Mouse (Mus musculus): Measurements from ENCODE around the gene Sf3a1. TPM values are rescaled to one million over a fixed set of nuclear protein-coding genes. Genes with fewer than 3 reads are reported as not detected.
"Not testable (repeated sequence)": the region's sequence is repeated elsewhere in the genome, so short reads cannot be mapped to it uniquely, and the experiment has no call there.

The Sf3a1 gene
- 83.3 and 85.2 TPM in 2 replicates for polyA plus RNA-seq (2016; fragmentation: Nextera tagmentation; extraction: Ambion mirVana)

GRCm38 (mm10) chr11:4159808-4160708 lies at the start of gene Sf3a1, which contains the start of gene Ccdc157:
TSS of gene Sf3a1 (plus strand) at chr11:4160350.
TSS of gene Ccdc157 (minus strand) at chr11:4160293.
- Histone ChIP-seq H3K9me3 (no peaks in the 10 kb centered on the region), H3K27ac (replicated peaks) (peak within 1 kb of the TSS; percentile 83), H3K27me3 (no peaks in the 10 kb centered on the region), H3K4me2 (replicated peaks) (peak within 1 kb of the TSS; percentile 98), H3K9ac (replicated peaks) (peak within 1 kb of the TSS; percentile 69), H3K36me3 (peaks cover 40% of the 10 kb centered on the region), H3K4me3 (peak within 1 kb of the TSS; percentile 85), H3K4me1 (peaks cover 32% of the 10 kb centered on the region)
- 1% methylated on average over 53 of the region's 54 CpGs for WGBS
- peak; percentile 97 for ATAC-seq (ENCODE audit: low FRiP score, low read depth)

- 91% methylated on average over 4 of the region's 4 CpGs for WGBS
- Histone ChIP-seq H3K36me3 (peaks cover 4% of the 10 kb centered on the region; the same call in 1 of the 2 replicates), H3K4me2 (replicated peaks) (no peak overlapping the region), H3K4me3 (no peak overlapping the region), H3K4me1 (no peaks in the 10 kb centered on the region), H3K27ac (replicated peaks) (no peak overlapping the region), H3K27me3 (peaks cover 11% of the 10 kb centered on the region; the same call in 1 of the 2 replicates), H3K9ac (replicated peaks) (no peak overlapping the region), H3K9me3 (no peaks in the 10 kb centered on the region)
- ATAC-seq (ENCODE audit: low FRiP score, low read depth), result no peak
These were observed 48.1 kb upstream of the Sf3a1 start for GRCm38 (mm10) chr11:4112033-4112432.

GRCm38 (mm10) chr11:4112861-4113260 lies 47.3 kb upstream of the Sf3a1 start:
- WGBS, result 88% methylated on average over 6 of the region's 6 CpGs
- Histone ChIP-seq H3K4me3 (no peak overlapping the region), H3K4me2 (replicated peaks) (no peak overlapping the region), H3K36me3 (peaks cover 4% of the 10 kb centered on the region; the same call in 1 of the 2 replicates), H3K27ac (replicated peaks) (no peak overlapping the region), H3K4me1 (peaks cover 6% of the 10 kb centered on the region), H3K27me3 (peaks cover 19% of the 10 kb centered on the region), H3K9ac (replicated peaks) (no peak overlapping the region), H3K9me3 (no peaks in the 10 kb centered on the region)
- no peak for ATAC-seq (ENCODE audit: low FRiP score, low read depth)

- ATAC-seq (ENCODE audit: low FRiP score, low read depth), result no peak
- Histone ChIP-seq H3K36me3 (peaks cover 4% of the 10 kb centered on the region; the same call in 1 of the 2 replicates), H3K4me2 (replicated peaks) (no peak overlapping the region), H3K9me3 (no peaks in the 10 kb centered on the region), H3K27ac (replicated peaks) (no peak overlapping the region), H3K4me1 (peaks cover 12% of the 10 kb centered on the region), H3K4me3 (no peak overlapping the region), H3K9ac (replicated peaks) (no peak overlapping the region), H3K27me3 (peaks cover 26% of the 10 kb centered on the region)
- 79% methylated on average over 4 of the region's 4 CpGs for WGBS
These were observed 46.7 kb upstream of the Sf3a1 start for GRCm38 (mm10) chr11:4113496-4113895.

- H3K27me3 ChIP-seq, result peaks cover 28% of the 10 kb centered on the region
- 81% methylated on average over 6 of the region's 6 CpGs for WGBS
- ATAC-seq (ENCODE audit: low FRiP score, low read depth), result no peak
These were observed 46.2 kb upstream of the Sf3a1 start for GRCm38 (mm10) chr11:4113970-4114369.

GRCm38 (mm10) chr11:4114541-4114940 lies 45.6 kb upstream of the Sf3a1 start:
- not testable (repeated sequence) for H3K9ac ChIP-seq (replicated peaks)

More at GRCm38 (mm10) chr11:4113970-4114369, 46.2 kb upstream of the Sf3a1 start:
- Histone ChIP-seq H3K36me3 (peaks cover 4% of the 10 kb centered on the region; the same call in 1 of the 2 replicates), H3K9me3 (no peaks in the 10 kb centered on the region), H3K9ac (replicated peaks) (no peak overlapping the region), H3K27ac (replicated peaks) (no peak overlapping the region), H3K4me2 (replicated peaks) (no peak overlapping the region), H3K4me3 (no peak overlapping the region), H3K4me1 (peaks cover 12% of the 10 kb centered on the region)

GRCm38 (mm10) chr11:4115407-4115806 lies 44.7 kb upstream of the Sf3a1 start:
- peaks cover 12% of the 10 kb centered on the region for H3K4me1 ChIP-seq
- 90% methylated on average over 4 of the region's 4 CpGs for WGBS
- ATAC-seq (ENCODE audit: low FRiP score, low read depth), result no peak

More at GRCm38 (mm10) chr11:4114541-4114940, 45.6 kb upstream of the Sf3a1 start:
- 71% methylated on average over 6 of the region's 6 CpGs for WGBS
- not testable (repeated sequence) for ATAC-seq (ENCODE audit: low FRiP score, low read depth); H3K27ac ChIP-seq (replicated peaks); H3K9me3 ChIP-seq; H3K4me3 ChIP-seq; H3K4me2 ChIP-seq (replicated peaks); H3K36me3 ChIP-seq
- peaks cover 12% of the 10 kb centered on the region for H3K4me1 ChIP-seq
- peaks cover 33% of the 10 kb centered on the region for H3K27me3 ChIP-seq

GRCm38 (mm10) chr11:4116458-4117141 lies 43.5 kb upstream of the Sf3a1 start:
- peaks cover 39% of the 10 kb centered on the region for H3K27me3 ChIP-seq
- no peak overlapping the region for H3K9ac ChIP-seq (replicated peaks)

More at GRCm38 (mm10) chr11:4115407-4115806, 44.7 kb upstream of the Sf3a1 start:
- Histone ChIP-seq H3K4me2 (replicated peaks) (no peak overlapping the region), H3K4me3 (no peak overlapping the region), H3K9me3 (no peaks in the 10 kb centered on the region), H3K27ac (replicated peaks) (no peak overlapping the region), H3K27me3 (peaks cover 39% of the 10 kb centered on the region), H3K9ac (replicated peaks) (no peak overlapping the region), H3K36me3 (peaks cover 4% of the 10 kb centered on the region; the same call in 1 of the 2 replicates)

GRCm38 (mm10) chr11:4117372-4118071 lies 42.6 kb upstream of the Sf3a1 start:
- 38% methylated on average over 3 of the region's 3 CpGs for WGBS
- H3K4me2 ChIP-seq (replicated peaks), result peak overlapping the region; percentile 94
- no peaks in the 10 kb centered on the region for H3K36me3 ChIP-seq
- no peak overlapping the region for H3K27ac ChIP-seq (replicated peaks)
- H3K9me3 ChIP-seq, result no peaks in the 10 kb centered on the region
- peaks cover 12% of the 10 kb centered on the region for H3K4me1 ChIP-seq
- H3K27me3 ChIP-seq, result peaks cover 39% of the 10 kb centered on the region
- H3K9ac ChIP-seq (replicated peaks), result peak overlapping the region; percentile 73; the same call in 1 of the 2 replicates
- H3K4me3 ChIP-seq, result peak overlapping the region; percentile 64
- ATAC-seq (ENCODE audit: low FRiP score, low read depth), result no peak

More at GRCm38 (mm10) chr11:4116458-4117141, 43.5 kb upstream of the Sf3a1 start:
- Histone ChIP-seq H3K9me3 (no peaks in the 10 kb centered on the region), H3K4me1 (peaks cover 12% of the 10 kb centered on the region), H3K36me3 (no peaks in the 10 kb centered on the region), H3K27ac (replicated peaks) (no peak overlapping the region), H3K4me3 (no peak overlapping the region), H3K4me2 (replicated peaks) (no peak overlapping the region)
- ATAC-seq (ENCODE audit: low FRiP score, low read depth), result no peak
- 69% methylated on average over 11 of the region's 11 CpGs for WGBS

GRCm38 (mm10) chr11:4118081-4118921 lies 41.8 kb upstream of the Sf3a1 start:
- Histone ChIP-seq H3K9ac (replicated peaks) (peak overlapping the region; percentile 73), H3K36me3 (no peaks in the 10 kb centered on the region), H3K27me3 (peaks cover 39% of the 10 kb centered on the region), H3K27ac (replicated peaks) (no peak overlapping the region), H3K4me2 (replicated peaks) (peak overlapping the region; percentile 94), H3K9me3 (no peaks in the 10 kb centered on the region), H3K4me3 (peak overlapping the region; percentile 64), H3K4me1 (peaks cover 12% of the 10 kb centered on the region)
- ATAC-seq (ENCODE audit: low FRiP score, low read depth), result peak; percentile 75
- WGBS, result 4% methylated on average over 41 of the region's 41 CpGs

- Histone ChIP-seq H3K4me1 (peaks cover 12% of the 10 kb centered on the region), H3K4me3 (no peak overlapping the region), H3K9me3 (no peaks in the 10 kb centered on the region), H3K27ac (replicated peaks) (no peak overlapping the region), H3K4me2 (replicated peaks) (no peak overlapping the region), H3K27me3 (peaks cover 39% of the 10 kb centered on the region), H3K36me3 (no peaks in the 10 kb centered on the region), H3K9ac (replicated peaks) (no peak overlapping the region)
- ATAC-seq (ENCODE audit: low FRiP score, low read depth), result no peak
- 82% methylated on average over 5 of the region's 5 CpGs for WGBS
These were observed 40.5 kb upstream of the Sf3a1 start for GRCm38 (mm10) chr11:4119635-4120034.
